Mouse (Mus musculus): Measurements from ENCODE around the gene Ramp1. TPM values are rescaled to one million over a fixed set of nuclear protein-coding genes. Genes with fewer than 3 reads are reported as not detected.
A peak's percentile ranks its signal among the peaks of the same experiment; 100 is the strongest.

Gene Ramp1
- polyA plus RNA-seq, 1 experiment from 2014 or later, result not detected

DNA sequence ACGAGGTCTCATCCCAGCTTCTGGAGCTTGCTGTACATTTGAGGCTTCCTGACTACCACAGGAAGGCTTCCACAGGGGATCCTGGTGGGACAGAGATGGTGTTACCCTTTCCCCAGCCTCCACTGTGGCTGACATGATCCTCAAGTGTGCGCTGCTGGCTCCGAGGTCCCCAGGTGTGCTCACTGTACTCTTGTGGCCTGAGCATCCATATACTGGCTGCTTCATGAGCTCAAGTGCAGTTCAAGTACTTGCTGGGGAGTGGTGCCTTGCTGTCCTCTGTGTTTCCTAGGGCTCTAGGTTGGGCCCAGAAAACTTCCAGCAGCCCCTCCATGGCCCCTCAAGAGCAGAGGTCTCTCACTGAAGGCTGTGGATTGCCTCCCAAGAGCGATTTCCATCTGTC is 14.1 kb downstream of the Ramp1 start:
- in situ Hi-C loops (cut with MboI; ENCODE audit: low pct_unique_long_range_greater_than_20kb), result no loop called here
- TF ChIP-seq CTCF (IDR thresholded peaks at IDR 0.05), result no peak
- CTCF ChIA-PET, result interaction anchor here (1.4 to 2.1 kb wide), 3 partner anchors 14 to 220 kb away, joined by 3 to 5 read pairs (median 5); no protein-coding TSS in a partner anchor
- DNase-seq (ENCODE audit: low read depth, low spot score) (no peak), ATAC-seq (no peak)
- H3K27me3 ChIP-seq, result no peaks in the 10 kb centered on the region
- POLR2A ChIA-PET, result interaction anchor here (0.6 kb wide), 1 partner anchor 105 kb away, joined by 3 read pairs; no protein-coding TSS in a partner anchor

DNA sequence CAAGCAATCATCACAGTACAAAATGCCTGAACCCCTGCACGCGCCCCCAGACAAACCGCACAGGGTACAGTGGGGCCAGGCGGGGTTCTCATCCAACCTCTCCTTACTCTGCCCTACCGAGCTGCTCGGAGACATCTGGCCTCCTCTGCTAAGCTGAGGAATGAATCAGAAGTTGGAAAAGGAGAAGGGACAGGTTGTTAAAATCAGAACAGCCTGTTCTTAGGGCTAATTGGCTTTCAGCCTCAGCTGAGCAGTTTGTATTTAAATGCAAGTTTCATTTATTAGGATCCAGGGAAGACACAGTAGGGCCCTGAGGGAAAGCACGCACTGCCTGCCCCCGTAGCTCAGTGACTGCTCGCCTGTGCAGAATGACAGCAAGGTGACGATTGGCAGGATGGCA is 20.2 kb downstream of the Ramp1 start:
- DNase-seq (ENCODE audit: low read depth, low spot score) (no peak), ATAC-seq (no peak)
- ChIA-PET CTCF (no interaction called here), POLR2A (no interaction called here)
- no peaks in the 10 kb centered on the region for H3K27me3 ChIP-seq
- in situ Hi-C loops (cut with MboI; ENCODE audit: low pct_unique_long_range_greater_than_20kb), result no loop called here
- TF ChIP-seq CTCF (IDR thresholded peaks at IDR 0.05), result no peak

DNA sequence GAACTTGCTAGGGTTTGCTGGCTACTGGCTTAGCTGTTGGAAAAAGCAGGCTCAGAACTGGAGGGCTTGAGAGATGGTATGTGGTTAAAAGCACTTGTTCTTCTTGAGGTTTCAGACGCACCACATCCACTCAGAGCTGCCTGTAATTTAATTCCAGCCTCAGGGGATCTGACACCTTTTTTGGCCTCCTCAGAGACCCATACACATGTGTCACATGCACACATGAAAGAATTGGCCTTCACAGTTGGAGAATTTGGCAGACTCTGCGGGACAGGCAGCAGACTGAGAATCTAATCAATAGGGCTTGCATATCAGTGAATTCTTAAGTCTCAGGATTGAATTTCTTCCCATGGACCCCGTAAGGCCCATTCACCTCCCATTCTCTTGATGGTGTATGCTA is 21.5 kb downstream of the Ramp1 start:
- DNase-seq (ENCODE audit: low read depth, low spot score) (no peak), ATAC-seq (no peak)
- ChIA-PET CTCF (no interaction called here), POLR2A (interaction anchor here (0.7 kb wide), 1 partner anchor 50 kb away, joined by 3 read pairs; no protein-coding TSS in a partner anchor)
- H3K27me3 ChIP-seq, result no peaks in the 10 kb centered on the region
- TF ChIP-seq CTCF (IDR thresholded peaks at IDR 0.05), result no peak
- in situ Hi-C loops (cut with MboI; ENCODE audit: low pct_unique_long_range_greater_than_20kb), result no loop called here

DNA sequence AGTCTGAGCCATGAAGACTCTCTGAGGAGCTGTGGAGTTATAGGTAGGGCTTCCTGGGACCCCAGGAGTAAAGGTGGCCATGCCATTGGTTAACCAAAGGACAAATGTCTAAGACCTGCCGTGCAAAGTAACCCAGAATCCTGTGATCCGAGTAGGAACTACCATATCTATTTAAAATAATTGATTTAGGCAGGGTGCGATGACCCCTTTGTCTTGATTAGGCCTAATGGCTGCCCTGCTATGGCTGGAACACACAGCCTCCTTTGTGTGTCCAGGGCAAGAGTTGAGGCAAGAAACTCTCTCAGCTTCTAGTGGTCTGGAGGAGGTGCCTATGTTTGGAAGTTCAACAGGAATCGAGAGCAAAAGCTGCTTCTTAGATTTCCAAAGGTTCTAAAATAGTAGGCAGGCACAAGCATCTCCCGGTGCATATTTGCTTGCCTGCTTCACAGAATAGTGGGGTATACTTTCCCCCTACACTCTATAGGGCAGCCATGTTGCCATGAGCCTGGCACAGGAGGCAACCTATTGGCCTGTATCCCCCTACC is 24.7 kb downstream of the Ramp1 start:
- DNase-seq (ENCODE audit: low read depth, low spot score) (no peak), ATAC-seq (no peak)
- no peak for TF ChIP-seq CTCF (IDR thresholded peaks at IDR 0.05)
- H3K27me3 ChIP-seq, result no peaks in the 10 kb centered on the region
- CTCF ChIA-PET, result no interaction called here
- POLR2A ChIA-PET, result no interaction called here
- in situ Hi-C loops (cut with MboI; ENCODE audit: low pct_unique_long_range_greater_than_20kb), result no loop called here

DNA sequence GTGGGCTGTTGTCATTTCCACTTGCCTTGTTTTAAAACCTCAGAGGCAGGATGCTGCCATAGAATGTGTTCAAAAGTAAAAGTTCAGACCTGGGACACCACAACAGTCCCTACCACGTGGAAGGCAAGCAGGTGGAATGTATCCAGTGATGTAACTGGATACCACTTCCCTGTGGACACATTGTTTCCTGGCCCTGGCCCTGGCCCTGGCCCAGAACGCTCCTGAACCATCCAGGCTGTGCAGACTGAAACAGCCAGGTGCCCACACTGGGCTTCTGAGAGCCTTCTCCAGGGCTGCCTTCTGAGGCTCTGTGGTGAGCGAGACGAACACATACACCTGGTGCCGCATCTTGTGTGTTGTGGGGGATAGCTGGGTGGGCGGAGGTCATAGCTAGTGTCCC is 26.0 kb downstream of the Ramp1 start:
- POLR2A ChIA-PET, result no interaction called here
- CTCF ChIA-PET, result no interaction called here

DNA sequence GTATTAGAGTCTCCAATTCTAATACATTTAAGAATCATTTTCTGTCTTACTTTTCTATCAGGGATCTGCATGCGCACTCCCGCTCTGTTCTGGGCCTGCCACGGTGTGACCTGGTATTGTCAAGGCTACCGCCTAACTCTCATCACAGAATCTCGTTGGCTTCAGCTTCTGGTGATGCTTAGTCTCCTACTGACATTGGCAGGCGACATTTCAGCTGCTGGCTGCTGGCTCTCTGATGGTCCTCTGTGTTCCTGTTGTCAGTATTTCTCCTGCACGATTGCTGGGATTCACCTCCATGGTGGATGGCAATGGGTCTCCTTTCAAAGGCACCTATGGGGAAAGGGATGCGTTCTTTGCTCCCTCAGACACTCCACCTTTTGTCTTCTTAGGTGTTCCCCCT is 26.7 kb downstream of the Ramp1 start:
- no peaks in the 10 kb centered on the region for H3K27me3 ChIP-seq
- ATAC-seq (no peak), DNase-seq (ENCODE audit: low read depth, low spot score) (no peak)
- ChIA-PET CTCF (no interaction called here), POLR2A (interaction anchor here (0.8 kb wide), 1 partner anchor 21 kb away, joined by 3 read pairs; no protein-coding TSS in a partner anchor)
- in situ Hi-C loops (cut with MboI; ENCODE audit: low pct_unique_long_range_greater_than_20kb), result no loop called here
- TF ChIP-seq CTCF (IDR thresholded peaks at IDR 0.05), result no peak

More for the DNA sequence above, 26.0 kb downstream of the Ramp1 start:
- in situ Hi-C loops (cut with MboI; ENCODE audit: low pct_unique_long_range_greater_than_20kb), result no loop called here
- TF ChIP-seq CTCF (IDR thresholded peaks at IDR 0.05), result no peak
- H3K27me3 ChIP-seq, result no peaks in the 10 kb centered on the region
- ATAC-seq (no peak), DNase-seq (ENCODE audit: low read depth, low spot score) (no peak)

DNA sequence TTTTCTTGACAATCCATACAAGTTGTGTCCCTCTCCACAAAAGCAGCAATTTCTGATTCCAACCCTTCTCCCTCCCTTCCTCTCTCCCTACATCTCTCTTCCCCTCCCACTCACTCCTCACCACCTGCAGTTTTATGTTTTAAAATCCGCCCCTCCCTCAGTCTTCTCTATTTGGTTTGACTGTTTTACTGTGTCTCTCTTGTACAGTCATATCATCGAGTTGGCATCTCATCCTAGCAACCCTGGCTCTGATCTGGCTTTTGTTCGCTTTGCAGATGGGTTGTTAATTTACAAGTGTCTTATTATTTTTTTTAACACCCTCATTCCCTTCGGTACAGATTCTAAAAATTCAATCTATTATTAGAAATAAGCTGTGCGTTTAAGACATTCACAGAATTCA is 27.3 kb downstream of the Ramp1 start:
- ChIA-PET CTCF (interaction anchor here (1.7 kb wide), 1 partner anchor 14 kb away, joined by 5 read pairs; no protein-coding TSS in a partner anchor), POLR2A (interaction anchor here (0.8 kb wide), 1 partner anchor 22 kb away, joined by 3 read pairs; no protein-coding TSS in a partner anchor)
- ATAC-seq, result no peak
- no peak for TF ChIP-seq CTCF (IDR thresholded peaks at IDR 0.05)
- H3K27me3 ChIP-seq, result no peaks in the 10 kb centered on the region
- no peak for DNase-seq (ENCODE audit: low read depth, low spot score)
- in situ Hi-C loops (cut with MboI; ENCODE audit: low pct_unique_long_range_greater_than_20kb), result no loop called here

DNA sequence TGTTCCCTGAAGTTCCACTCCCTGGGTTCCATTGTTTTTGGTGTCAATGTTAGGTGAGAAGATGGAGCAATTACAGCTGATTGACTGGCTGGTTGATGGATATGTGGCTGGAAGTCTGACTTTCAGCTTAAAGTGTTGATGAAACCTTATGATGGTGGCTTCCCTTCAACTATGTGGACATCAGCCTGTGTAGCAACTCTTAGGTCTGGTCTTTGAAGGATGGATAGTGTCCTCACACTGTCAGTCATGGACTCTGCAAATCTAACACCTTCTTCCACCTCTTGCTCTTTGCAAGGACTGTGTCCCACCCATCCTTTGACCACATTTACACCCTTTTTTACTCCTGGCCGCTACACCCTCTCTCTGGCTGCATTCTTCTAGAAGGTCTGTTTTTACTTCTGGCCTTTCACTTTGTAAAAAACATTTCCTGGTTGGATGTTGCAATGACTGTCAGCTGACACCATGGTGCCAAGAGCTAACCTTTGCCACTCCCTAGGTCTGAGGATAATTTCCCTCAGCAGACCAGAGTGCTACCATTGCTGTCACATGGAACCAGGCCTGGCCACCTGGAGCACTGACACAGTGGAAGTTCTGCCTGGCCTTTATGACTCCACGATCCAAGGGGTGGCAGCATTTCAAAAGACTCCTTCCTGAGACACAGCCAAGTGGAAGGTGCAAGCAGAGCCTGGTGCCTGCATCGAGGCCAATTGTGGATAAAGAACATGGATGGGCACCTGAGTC is 27.9 kb downstream of the Ramp1 start:
- in situ Hi-C loops (cut with MboI; ENCODE audit: low pct_unique_long_range_greater_than_20kb), result no loop called here

DNA sequence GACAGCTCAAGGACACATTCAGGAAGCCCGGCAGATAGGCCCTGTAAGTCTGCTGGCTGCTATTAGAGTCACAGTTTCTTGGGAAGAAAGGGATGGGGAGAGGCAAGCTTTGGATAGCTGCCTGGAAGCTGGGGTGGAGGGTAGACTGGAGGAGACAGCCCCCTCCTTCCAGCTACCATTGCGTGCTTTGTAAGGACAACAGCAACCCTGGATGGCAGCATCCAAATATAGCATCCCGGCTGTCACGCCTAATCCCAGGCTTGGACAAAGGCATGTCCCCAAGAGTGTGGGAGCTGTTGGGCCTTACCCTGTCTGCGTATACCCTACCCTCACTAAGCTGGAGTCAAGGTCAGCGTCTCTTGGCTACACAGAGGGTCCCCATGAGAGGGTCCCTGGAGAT is 29.7 kb downstream of the Ramp1 start:
- DNase-seq (ENCODE audit: low read depth, low spot score), result no peak
- no peaks in the 10 kb centered on the region for H3K27me3 ChIP-seq
- ChIA-PET POLR2A (interaction anchor here (1.0 kb wide), 1 partner anchor 10 kb away, joined by 3 read pairs; no protein-coding TSS in a partner anchor), CTCF (interaction anchor here (1.5 to 2.1 kb wide), 4 partner anchors 16 to 235 kb away, joined by 3 to 5 read pairs (median 5); no protein-coding TSS in a partner anchor)
- in situ Hi-C loops (cut with MboI; ENCODE audit: low pct_unique_long_range_greater_than_20kb), result no loop called here
- TF ChIP-seq CTCF (IDR thresholded peaks at IDR 0.05), result no peak
- no peak for ATAC-seq

More for the DNA sequence above, 27.9 kb downstream of the Ramp1 start:
- ATAC-seq (no peak), DNase-seq (ENCODE audit: low read depth, low spot score) (no peak)
- CTCF ChIA-PET, result interaction anchor here (1.2 to 1.7 kb wide), 3 partner anchors 13 to 21 kb away, joined by 3 to 5 read pairs (median 4); no protein-coding TSS in a partner anchor
- no peak for TF ChIP-seq CTCF (IDR thresholded peaks at IDR 0.05)
- no peaks in the 10 kb centered on the region for H3K27me3 ChIP-seq
- POLR2A ChIA-PET, result no interaction called here

DNA sequence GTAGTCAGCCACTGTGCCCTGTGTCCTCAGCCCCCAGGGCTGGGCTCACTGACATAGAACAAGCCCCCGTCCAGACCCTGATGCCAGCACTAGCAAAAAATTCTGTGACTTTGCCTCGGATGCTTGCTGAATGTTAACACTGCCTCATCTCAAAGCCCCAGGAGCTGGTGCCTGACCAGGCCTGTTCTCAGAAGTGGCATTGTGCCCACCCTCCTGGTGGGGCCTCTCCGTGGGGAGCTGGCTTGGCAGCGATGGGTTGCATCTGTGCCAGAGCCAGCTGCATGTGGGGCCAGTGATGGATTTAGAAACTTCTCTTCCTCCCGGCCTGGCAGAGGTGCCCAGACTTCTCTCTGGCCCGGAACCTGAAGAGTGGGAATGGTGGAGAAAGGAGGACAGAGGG is 30.2 kb downstream of the Ramp1 start:
- H3K27me3 ChIP-seq, result no peaks in the 10 kb centered on the region
- ChIA-PET CTCF (interaction anchor here (1.5 to 2.1 kb wide), 4 partner anchors 17 to 236 kb away, joined by 3 to 5 read pairs (median 5); no protein-coding TSS in a partner anchor), POLR2A (interaction anchor here (1.0 kb wide), 1 partner anchor 10 kb away, joined by 3 read pairs; no protein-coding TSS in a partner anchor)
- ATAC-seq (peak; percentile 58), DNase-seq (ENCODE audit: low read depth, low spot score) (peak; percentile 57)
- in situ Hi-C loops (cut with MboI; ENCODE audit: low pct_unique_long_range_greater_than_20kb), result no loop called here
- no peak for TF ChIP-seq CTCF (IDR thresholded peaks at IDR 0.05)

DNA sequence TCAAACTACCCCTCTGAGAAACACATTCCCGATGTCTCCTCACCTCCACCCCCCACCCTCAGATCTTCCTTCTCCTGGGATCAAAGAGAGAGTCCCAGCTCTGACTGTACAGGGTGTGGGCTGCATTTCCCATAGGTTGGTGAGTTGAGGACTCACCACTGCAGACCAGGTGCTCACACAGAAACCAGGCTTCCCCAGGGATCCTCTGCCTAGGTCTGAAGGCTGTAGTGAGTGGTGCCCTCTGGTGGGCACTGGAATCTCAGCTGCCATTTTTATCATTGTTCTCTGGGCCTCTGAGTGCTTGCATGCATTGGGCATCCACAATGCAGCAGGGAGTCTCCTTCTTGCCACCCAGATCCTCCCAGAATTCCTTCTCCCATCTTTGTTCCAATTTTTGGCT is 31.5 kb downstream of the Ramp1 start:
- in situ Hi-C loops (cut with MboI; ENCODE audit: low pct_unique_long_range_greater_than_20kb), result no loop called here
- ChIA-PET CTCF (interaction anchor here (0.6 to 2.1 kb wide), 4 partner anchors 30 to 237 kb away, joined by 3 to 5 read pairs (median 4); no protein-coding TSS in a partner anchor), POLR2A (interaction anchor here (1.0 to 1.3 kb wide), 2 partner anchors 37 to 39 kb away, joined by 3 to 4 read pairs; partner anchors contain the start of gene Ube2f)

More for the DNA sequence above, 31.5 kb downstream of the Ramp1 start:
- H3K27me3 ChIP-seq, result no peaks in the 10 kb centered on the region
- no peak for TF ChIP-seq CTCF (IDR thresholded peaks at IDR 0.05)
- DNase-seq (ENCODE audit: low read depth, low spot score), result no peak
- no peak for ATAC-seq

Data from Patski (cell line).